24 mouse cellular contexts compared by ENCODE assay signal in the genomic region with DNA sequence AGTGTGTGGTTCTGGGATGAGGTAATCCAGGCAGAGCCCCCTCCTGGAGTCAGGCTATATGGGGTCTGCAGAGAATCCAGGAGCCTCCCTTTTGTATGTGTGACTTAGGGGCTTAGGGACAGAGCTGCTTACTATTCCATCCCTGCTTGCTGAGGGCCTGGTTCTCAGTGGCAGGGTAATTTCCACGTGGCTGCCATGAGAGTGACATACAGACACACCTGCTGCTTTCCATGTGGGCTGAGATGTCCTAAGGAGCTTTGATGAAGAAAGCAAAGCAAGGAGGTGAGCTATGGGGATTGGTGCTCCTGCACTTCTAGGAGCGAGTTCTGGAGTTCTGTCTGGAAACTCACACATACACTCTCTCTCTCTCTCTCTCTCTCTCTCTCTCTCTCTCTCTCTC.
DNase-seq lines count a peak whose midpoint lies in the region; ATAC-seq and TF ChIP-seq lines count a peak whose summit lies in the region.
"Had no signal": no experiment of that assay in that cellular context is flagged by ENCODE, and none has a peak within 500 bp of the region (broad histone marks: within the 10 kb centered on the region; RNA-seq: fewer than 3 reads in every experiment).

No protein-coding gene starts in this region.

- H3K4me3 ChIP-seq in forebrain, embryonic 11.5 days (ENCODE audit: low read depth, low read length) = no peak overlapping the region
- no peak overlapping the region for H3K4me3 ChIP-seq in forebrain, embryonic 12.5 days (replicated peaks)
- no peak overlapping the region for H3K4me3 ChIP-seq in left cerebral cortex, adult 2 months
- H3K4me3 ChIP-seq in myocyte = no peak overlapping the region
- H3K4me3 ChIP-seq: heart, embryonic 15.5 days; hindbrain, embryonic 15.5 days; kidney, embryonic 15.5 days had no signal

- no peak overlapping the region for H3K9ac ChIP-seq in forebrain, embryonic 11.5 days (ENCODE audit: low read length)
- H3K9ac ChIP-seq in forebrain, embryonic 12.5 days = no peak overlapping the region
- H3K9ac ChIP-seq: forebrain, postnatal 0 days; heart, embryonic 15.5 days; hindbrain, embryonic 15.5 days; kidney, embryonic 15.5 days; lung, embryonic 14.5 days had no signal

- H3K36me3 ChIP-seq in forebrain, embryonic 11.5 days (ENCODE audit: control insufficient read depth, insufficient read depth, low read length) = no peaks in the 10 kb centered on the region
- H3K36me3 ChIP-seq in forebrain, embryonic 12.5 days (replicated peaks) = no peaks in the 10 kb centered on the region
- H3K36me3 ChIP-seq in myocyte (ENCODE audit: control insufficient read depth, insufficient read depth) = no peaks in the 10 kb centered on the region
- H3K36me3 ChIP-seq: heart, embryonic 15.5 days; hindbrain, embryonic 15.5 days; kidney, embryonic 15.5 days had no signal

- no peaks in the 10 kb centered on the region for H3K9me3 ChIP-seq in forebrain, embryonic 11.5 days (ENCODE audit: control insufficient read depth, low read length)
- no peaks in the 10 kb centered on the region for H3K9me3 ChIP-seq in forebrain, embryonic 12.5 days
- H3K9me3 ChIP-seq: heart, embryonic 15.5 days; hindbrain, embryonic 15.5 days; kidney, embryonic 15.5 days had no signal

- no peak for TF ChIP-seq POLR2A in myocyte (IDR thresholded peaks at IDR 0.05; ENCODE audit: insufficient read length, low read depth)

- 46% methylated on average over 2 of the region's 2 CpGs for WGBS in forebrain, embryonic 11.5 days
- WGBS in forebrain, embryonic 12.5 days = 41% methylated on average over 2 of the region's 2 CpGs

- H3K79me2 ChIP-seq in myocyte (ENCODE audit: control insufficient read depth, insufficient read depth) = no peaks in the 10 kb centered on the region

- H3K4me2 ChIP-seq in forebrain, embryonic 11.5 days (ENCODE audit: low read depth, low read length, severe bottlenecking) = no peak overlapping the region
- H3K4me2 ChIP-seq in forebrain, embryonic 12.5 days = no peak overlapping the region
- no peak overlapping the region for H3K4me2 ChIP-seq in myocyte (ENCODE audit: low read depth)
- H3K4me2 ChIP-seq: heart, embryonic 15.5 days; hindbrain, embryonic 15.5 days; kidney, embryonic 15.5 days; lung, embryonic 14.5 days had no signal

- no peak for TF ChIP-seq CTCF in left cerebral cortex, adult 2 months (IDR thresholded peaks at IDR 0.05)

- no peak overlapping the region for H3ac ChIP-seq in myocyte (ENCODE audit: control insufficient read depth, insufficient read length)

- peak; percentile 42 for DNase-seq in forebrain, embryonic 11.5 days (ENCODE audit: low spot score)
- DNase-seq in left cerebral cortex, adult 2 months (ENCODE audit: extremely low spot score in 1 of 2, low spot score in 2 of 2) = no peak
- no peak for DNase-seq in left cerebral cortex, adult 11 months (ENCODE audit: low spot score)
- DNase-seq in ovary, postnatal 36 days (ENCODE audit: low spot score) = peak; percentile 1
- no peak for DNase-seq in ovary, postnatal 10 days (ENCODE audit: low spot score)
- DNase-seq: adrenal gland, adult 2 months; cerebellum, adult 8-10 months; cerebellum, postnatal 25 days; forebrain, postnatal 0 days; heart, postnatal 36 days; kidney, adult 18-20 months; kidney, postnatal 25 days; lung, embryonic 14.5 days; lung, postnatal 14 days; right cerebral cortex, postnatal 4 days; thymus, adult 18-20 months; thymus, postnatal 25 days had no signal

- no peak for ATAC-seq in forebrain, embryonic 11.5 days (replicated peaks; ENCODE audit: low FRiP score)
- no peak for ATAC-seq in forebrain, embryonic 12.5 days (ENCODE audit: low FRiP score)
- no peak for ATAC-seq in granulocyte monocyte progenitor cell, adult 5-6 weeks (replicated peaks; ENCODE audit: poor library complexity, severe bottlenecking)
- ATAC-seq: CD4-positive, CD25-positive, alpha-beta regulatory T cell, adult 4 months; forebrain, postnatal 0 days had no signal

- no peak overlapping the region for H3K27ac ChIP-seq in forebrain, embryonic 11.5 days (ENCODE audit: low read depth, low read length)
- H3K27ac ChIP-seq in forebrain, embryonic 12.5 days = no peak overlapping the region
- peak overlapping the region; percentile 40; the same call in 1 of the 2 replicates for H3K27ac ChIP-seq in left cerebral cortex, adult 2 months

- peaks cover 10% of the 10 kb centered on the region; the same call in 1 of the 2 replicates for H3K4me1 ChIP-seq in forebrain, embryonic 11.5 days (replicated peaks; ENCODE audit: control insufficient read depth, insufficient read depth, low read length)
- peaks cover 17% of the 10 kb centered on the region for H3K4me1 ChIP-seq in forebrain, embryonic 12.5 days

- intact Hi-C loops in left cerebral cortex, adult 2 months (cut with DNase I) = loop anchor here (2.0 kb wide), 1 partner anchor 140 kb away; the partner anchor contains the start of gene Chsy1

- no peaks in the 10 kb centered on the region for H3K27me3 ChIP-seq in forebrain, embryonic 11.5 days (ENCODE audit: control insufficient read depth, insufficient read depth, low read length)
- H3K27me3 ChIP-seq in forebrain, embryonic 12.5 days = no peaks in the 10 kb centered on the region
- no peaks in the 10 kb centered on the region for H3K27me3 ChIP-seq in myocyte (ENCODE audit: control insufficient read depth, insufficient read depth, insufficient read length)
- H3K27me3 ChIP-seq: heart, embryonic 15.5 days; hindbrain, embryonic 15.5 days; kidney, embryonic 15.5 days had no signal

TF ChIP-seq in myocyte, 11 proteins besides CTCF, POLR2A, EP300 and RAD21:
- TF ChIP-seq TCF3 (IDR thresholded peaks at IDR 0.05; ENCODE audit: insufficient read length, low read depth) (no peak), MYOD1 (IDR thresholded peaks at IDR 0.05; ENCODE audit: control insufficient read depth in 1 of 3, insufficient read length in 2 of 3, low read depth in 2 of 3) (peak in 2 of 3 experiments; percentile 71 to 77), MYOG (IDR thresholded peaks at IDR 0.05; ENCODE audit: control insufficient read depth in 1 of 3, insufficient read depth in 1 of 3, insufficient read length in 2 of 3, low read depth in 2 of 3) (no peak)

Comparison
In these comparisons a context has a peak if more than half of its experiments do, and no peak if none do; other contexts are left out.
1. DNase-seq: peak in forebrain, embryonic 11.5 days (single experiment) and ovary, postnatal 36 days (single experiment); none in left cerebral cortex, adult 2 months (0 of 2), left cerebral cortex, adult 11 months (single experiment) and ovary, postnatal 10 days (single experiment).